Mouse (Mus musculus): ENCODE results near the gene Borcs8.

The Borcs8 gene

DNA sequence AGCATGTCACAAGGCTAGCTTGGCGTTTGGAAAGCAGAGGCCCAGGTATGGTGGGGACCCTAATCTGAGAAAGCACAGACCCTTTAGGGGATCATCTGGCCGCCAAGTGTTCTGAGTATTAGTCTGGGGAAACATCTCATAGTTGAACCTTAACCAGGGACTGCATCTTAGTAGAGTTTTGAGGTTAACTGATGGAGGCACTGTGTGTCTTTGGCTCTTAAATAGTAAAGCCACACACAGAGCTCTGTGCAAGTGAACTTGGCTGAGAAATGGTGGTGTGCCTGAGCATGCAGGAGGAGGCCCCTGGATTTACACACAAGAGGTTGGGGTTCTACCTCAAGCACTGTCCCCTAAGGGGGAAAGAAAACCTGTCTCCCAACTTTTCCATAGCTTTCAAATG is 38.9 kb downstream of the Borcs8 start:
- DNase-seq (ENCODE audit: low read depth, low spot score): no peak

DNA sequence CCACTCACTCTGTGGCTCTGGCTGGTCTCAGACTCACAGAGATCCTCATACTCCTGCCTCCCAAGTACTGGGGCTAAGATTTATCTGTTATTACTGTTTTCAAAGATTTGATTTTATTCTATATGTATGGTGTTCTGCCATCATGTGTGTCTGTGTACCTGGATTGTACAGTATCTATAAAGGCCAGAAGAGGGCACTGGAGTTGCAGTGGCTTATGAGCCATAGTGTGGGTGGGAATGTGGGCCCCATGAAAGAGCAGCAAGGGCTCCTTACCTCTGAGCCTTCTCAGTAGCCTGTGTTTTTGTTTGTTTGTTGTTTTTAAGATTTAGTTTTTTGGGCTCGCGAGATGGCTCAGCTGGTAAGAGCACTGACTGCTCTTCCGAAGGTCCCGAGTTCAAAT is 39.8 kb downstream of the Borcs8 start:
- no peak for DNase-seq (ENCODE audit: low read depth, low spot score)

DNA sequence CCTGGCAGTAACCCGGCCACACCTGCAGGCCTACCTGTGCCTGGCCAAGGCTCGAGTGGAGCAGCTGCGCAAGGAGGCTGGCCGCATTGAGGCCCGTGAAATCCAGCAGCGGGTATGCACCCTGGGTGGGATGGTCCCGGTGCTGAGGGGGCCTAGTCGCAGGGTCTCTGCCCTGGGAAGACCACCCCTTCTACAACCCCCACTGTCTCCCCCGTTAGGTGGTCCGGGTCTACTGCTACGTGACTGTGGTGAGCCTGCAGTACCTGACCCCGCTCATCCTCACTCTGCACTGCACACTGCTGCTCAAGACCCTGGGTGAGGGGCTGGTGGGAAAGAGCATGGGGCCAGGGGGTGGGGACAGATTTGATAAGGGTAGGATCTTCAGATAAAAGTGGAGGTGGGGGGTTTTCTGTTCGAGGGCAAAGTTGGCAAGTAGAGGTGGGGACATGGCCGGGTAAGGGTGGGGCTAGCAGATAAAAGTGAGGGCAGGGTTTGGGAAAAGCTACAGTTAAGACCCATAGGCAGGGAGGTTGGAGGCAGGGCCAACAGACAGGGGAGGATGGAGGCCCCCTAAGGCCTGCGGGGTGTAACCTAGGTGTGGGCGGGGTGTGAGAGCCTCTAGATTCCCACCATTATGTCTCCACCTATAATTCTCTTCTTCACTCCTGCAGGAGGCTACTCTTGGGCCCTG is 42.1 kb downstream of the Borcs8 start:
- DNase-seq (ENCODE audit: low read depth, low spot score): no peak

DNA sequence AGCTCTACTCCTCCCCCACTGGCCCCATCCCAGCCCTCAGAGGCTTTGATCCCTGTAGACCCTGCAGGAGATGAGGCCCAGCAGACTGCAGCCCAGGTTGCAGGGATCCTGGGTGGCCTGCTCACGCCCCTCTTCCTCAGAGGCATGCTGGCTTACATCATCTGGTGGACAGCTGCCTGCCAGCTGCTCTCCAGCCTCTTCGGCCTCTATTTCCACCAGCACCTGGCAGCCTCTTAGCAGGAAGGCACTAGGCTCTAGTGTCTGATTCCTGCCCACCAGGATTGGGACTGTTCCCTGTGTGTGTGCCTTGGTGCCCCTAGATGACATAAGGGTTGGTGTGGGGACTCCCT is 42.6 kb downstream of the Borcs8 start:
- no peak for DNase-seq (ENCODE audit: low read depth, low spot score)

DNA sequence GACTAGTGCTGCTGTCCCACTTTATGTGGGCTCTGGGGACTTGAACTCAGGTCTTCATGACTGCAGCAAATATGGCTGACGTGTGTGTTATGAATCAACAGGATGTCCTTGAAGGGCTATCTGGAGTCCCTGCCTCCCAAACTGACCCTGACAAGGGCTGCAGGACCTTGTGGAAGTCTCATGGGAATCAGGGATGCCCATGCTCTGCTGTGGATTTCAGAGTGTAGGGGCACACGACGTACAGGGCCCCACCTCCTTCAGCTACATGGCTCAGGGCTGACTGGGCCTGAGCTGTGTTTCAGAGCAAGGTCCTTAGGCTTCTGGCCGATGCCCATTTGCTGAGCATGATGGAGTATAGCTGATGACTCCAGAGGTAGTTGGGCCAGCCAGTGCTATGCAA is 43.9 kb downstream of the Borcs8 start:
- no peak for DNase-seq (ENCODE audit: low read depth, low spot score)

DNA sequence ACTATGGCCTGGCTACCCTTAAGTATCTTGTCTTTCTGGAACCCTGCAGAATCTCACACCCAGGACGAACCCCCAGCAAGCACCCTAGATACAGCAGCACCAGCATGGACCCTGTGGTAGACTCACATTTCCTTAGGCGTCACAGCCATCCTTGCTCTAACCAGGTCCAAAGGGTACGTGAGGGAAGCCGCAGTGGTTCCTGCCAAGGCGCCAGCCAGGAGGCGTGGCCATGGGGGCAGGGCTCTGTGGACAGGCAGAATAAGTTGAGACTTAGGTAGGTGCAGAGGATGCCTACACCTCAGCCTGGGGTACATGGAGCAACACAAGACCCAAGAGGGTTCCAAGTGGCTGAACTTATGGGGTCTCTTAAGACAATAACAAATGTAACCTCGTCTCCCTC is 49.4 kb downstream of the Borcs8 start:
- DNase-seq (ENCODE audit: low read depth, low spot score): no peak

DNA sequence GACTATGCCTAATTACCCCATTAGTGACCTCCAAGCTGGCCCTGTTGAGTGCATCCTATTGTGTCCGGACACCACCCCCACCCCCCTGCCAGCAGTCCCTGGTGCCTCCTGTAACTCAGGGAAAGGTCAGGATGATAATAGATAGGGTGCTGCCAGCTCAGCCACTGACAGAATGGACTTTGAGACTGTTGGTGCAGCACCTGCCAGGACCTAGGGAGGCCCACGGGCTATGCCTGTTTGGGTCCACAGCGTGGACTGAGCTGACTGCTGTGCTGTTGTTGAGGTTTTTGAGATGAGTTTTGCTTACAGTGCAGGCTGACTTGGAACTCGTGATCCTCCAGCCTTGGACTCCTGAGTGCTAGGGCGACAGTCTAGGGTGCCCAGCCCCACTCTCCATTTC is 53.9 kb downstream of the Borcs8 start:
- no peak for DNase-seq (ENCODE audit: low read depth, low spot score)

DNA sequence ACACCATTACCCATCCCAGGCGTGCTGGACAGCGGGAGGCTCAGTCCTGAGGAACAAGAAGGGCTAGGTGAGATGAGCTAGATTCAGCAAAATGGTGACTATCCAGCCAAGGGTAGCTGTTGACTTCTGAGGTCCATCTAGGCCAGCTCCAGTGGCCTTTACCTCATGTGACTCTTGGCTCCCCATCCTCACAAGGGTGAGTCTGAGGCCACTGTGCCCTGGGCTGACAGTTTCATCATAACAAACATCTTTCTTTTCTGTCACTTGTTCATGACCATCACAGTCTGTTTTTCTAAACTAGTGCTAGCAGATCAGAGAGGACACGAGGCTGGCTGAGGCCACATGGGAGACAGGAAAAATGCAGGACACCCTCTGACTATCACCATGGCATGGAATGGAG is 54.9 kb downstream of the Borcs8 start:
- DNase-seq (ENCODE audit: low read depth, low spot score): no peak

DNA sequence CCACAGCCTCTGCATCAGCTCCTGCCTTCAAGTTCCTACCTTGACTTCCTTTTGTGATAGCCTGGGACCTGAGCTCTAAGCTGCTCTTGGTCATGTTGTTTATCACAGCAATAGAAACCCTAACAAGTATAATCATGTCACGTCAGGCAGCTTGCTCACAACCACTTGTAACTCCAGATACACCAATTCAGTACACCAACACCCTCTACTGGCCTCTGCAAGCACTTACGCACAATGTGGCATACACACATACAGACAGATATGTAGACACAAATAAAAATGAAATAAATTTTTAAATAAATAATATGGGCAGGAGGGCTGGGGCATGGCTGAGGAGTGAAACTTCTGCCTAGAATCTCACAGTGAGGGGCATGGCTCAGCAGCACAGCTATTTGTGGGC is 56.5 kb downstream of the Borcs8 start:
- no peak for DNase-seq (ENCODE audit: low read depth, low spot score)
